Mouse (Mus musculus): ENCODE data around the gene Mthfd1.

DNA sequence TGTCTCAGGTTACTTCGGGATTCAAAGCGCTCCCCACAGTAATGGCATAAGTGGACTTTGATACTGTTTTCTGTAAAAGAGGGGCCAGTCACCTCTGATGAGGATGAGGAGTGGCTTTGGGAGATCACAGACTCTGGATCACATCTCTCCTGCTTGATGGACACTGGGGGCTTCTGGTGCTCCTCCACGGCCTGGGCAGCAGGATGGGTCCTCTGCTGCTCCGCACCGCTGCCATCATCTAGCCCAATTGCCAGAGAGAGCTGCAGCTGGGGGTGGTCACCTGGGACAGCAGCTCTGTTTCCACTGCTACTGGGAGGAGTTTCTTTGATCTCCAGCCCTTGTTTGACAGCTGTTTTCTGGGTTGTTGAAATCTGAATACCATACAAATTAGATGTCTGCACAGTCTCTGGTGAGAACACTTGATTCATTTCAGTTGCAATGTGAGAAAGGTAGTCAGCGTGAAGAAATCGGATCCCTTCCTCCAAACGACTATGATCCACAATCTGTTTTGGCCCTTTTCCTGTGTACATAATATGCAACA is 94.7 kb downstream of the Mthfd1 start:
- TF ChIP-seq CTCF (IDR thresholded peaks at IDR 0.05) (no peak), EP300 (IDR thresholded peaks at IDR 0.05) (no peak)

Data from lung, postnatal 0 days (tissue).